Mouse (Mus musculus): Measurements from ENCODE around the gene Insc.

DNA sequence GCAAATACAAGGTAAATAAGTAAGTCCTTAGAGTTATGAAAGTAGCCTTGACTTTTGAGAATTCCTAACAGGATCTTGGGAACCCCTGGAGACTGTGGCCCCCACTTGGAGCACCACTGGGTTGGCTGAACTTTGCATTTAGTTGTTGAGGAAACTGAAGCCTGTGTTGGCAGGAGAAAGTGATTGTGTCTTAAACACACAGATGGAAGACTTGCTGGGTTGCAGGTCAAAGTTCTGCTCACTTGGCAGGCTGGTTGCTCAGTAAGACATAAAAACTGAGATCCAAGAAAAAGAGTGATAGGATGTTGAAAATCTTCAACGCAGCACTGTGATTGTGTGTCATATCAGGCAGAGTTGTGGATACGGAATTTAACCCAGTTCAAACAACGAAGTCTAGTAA, 108.9 kb downstream of the Insc start:
- TF ChIP-seq RCOR1 (conservative IDR thresholded peaks at IDR 0.05; ENCODE audit: low read depth, low read length) (no peak), MAFK (IDR thresholded peaks at IDR 0.05; ENCODE audit: insufficient replicate concordance, low read length) (no peak), SIN3A (IDR thresholded peaks at IDR 0.05; ENCODE audit: low read length) (no peak), SMC3 (IDR thresholded peaks at IDR 0.05; ENCODE audit: low read depth, low read length) (no peak), RAD21 (IDR thresholded peaks at IDR 0.05; ENCODE audit: low read depth, low read length) (no peak)

Data from CH12.LX (cell line).